ENCODE assay signal across 9 mouse cellular contexts in the genomic region with DNA sequence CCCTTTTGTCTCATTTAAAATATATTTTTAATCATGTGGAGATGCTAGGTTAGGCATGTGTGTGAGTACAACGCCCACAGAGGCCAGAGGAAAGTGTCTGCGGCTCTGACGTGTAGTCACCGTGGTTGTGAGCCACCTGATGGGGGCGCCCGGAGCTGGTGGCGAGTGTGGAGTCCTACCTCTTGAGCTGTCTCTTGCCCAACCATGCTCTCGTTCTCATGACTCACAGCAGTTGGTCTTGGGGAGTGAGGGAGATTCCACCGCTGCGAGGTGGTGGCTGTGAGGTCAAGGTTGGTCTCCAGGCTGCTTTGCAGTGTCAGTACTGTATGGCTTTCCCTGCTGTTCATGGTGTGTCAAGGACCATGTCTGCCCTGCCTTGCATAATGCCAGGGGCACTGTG. TPM values are rescaled to one million over a fixed set of nuclear protein-coding genes. Genes with fewer than 3 reads are reported as not detected.
DNase-seq lines count a peak whose midpoint lies in the region; ATAC-seq and TF ChIP-seq lines count a peak whose summit lies in the region.
"Had no signal": no experiment of that assay in that cellular context is flagged by ENCODE, and none has a peak within 500 bp of the region (broad histone marks: within the 10 kb centered on the region; RNA-seq: fewer than 3 reads in every experiment).

No protein-coding gene starts in this region.

- no peaks in the 10 kb centered on the region for H3K9me3 ChIP-seq in intestine, postnatal 0 days (ENCODE audit: control insufficient read depth)
- no peaks in the 10 kb centered on the region for H3K9me3 ChIP-seq in limb, embryonic 10.5 days (replicated peaks)
- no peaks in the 10 kb centered on the region for H3K9me3 ChIP-seq in forebrain, embryonic 16.5 days (ENCODE audit: control insufficient read depth, low read length)

- H3K4me1 ChIP-seq in intestine, postnatal 0 days (replicated peaks; ENCODE audit: control insufficient read depth, insufficient read depth, low read length) = peaks cover 2% of the 10 kb centered on the region; the same call in 1 of the 2 replicates
- peaks cover 10% of the 10 kb centered on the region for H3K4me1 ChIP-seq in limb, embryonic 10.5 days
- H3K4me1 ChIP-seq in forebrain, embryonic 16.5 days (replicated peaks; ENCODE audit: control insufficient read depth, insufficient read depth, low read length) = peaks cover 10% of the 10 kb centered on the region; the same call in 1 of the 2 replicates

- 57% methylated on average over 10 of the region's 10 CpGs for WGBS in intestine, postnatal 0 days
- WGBS in limb, embryonic 10.5 days = 87% methylated on average over 10 of the region's 10 CpGs
- WGBS in forebrain, embryonic 16.5 days = 80% methylated on average over 10 of the region's 10 CpGs

- H3K27ac ChIP-seq in intestine, postnatal 0 days (ENCODE audit: low read depth, low read length) = no peak overlapping the region
- no peak overlapping the region for H3K27ac ChIP-seq in limb, embryonic 10.5 days
- no peak overlapping the region for H3K27ac ChIP-seq in forebrain, embryonic 16.5 days (ENCODE audit: low read length)

- peak; percentile 90 for DNase-seq in heart, adult 11 months
- DNase-seq in heart, adult 9 months (ENCODE audit: low spot score in 2 of 2) = no peak
- DNase-seq in thymus, postnatal 4 days = peak; percentile 63
- no peak for DNase-seq in thymus, postnatal 10 days (ENCODE audit: low spot score in 2 of 2)
- DNase-seq in limb, embryonic 10.5 days (ENCODE audit: low spot score) = no peak
- DNase-seq: cerebellum, adult 11 months had no signal

- TF ChIP-seq CTCF in intestine, postnatal 0 days (IDR thresholded peaks at IDR 0.05; ENCODE audit: low read depth) = peak; percentile 50

- no peak overlapping the region for H3K4me3 ChIP-seq in intestine, postnatal 0 days (ENCODE audit: low read depth, low read length)
- H3K4me3 ChIP-seq in limb, embryonic 10.5 days = no peak overlapping the region
- H3K4me3 ChIP-seq in forebrain, embryonic 16.5 days (replicated peaks; ENCODE audit: low read length) = no peak overlapping the region

- peak; percentile 72 for ATAC-seq in intestine, postnatal 0 days
- ATAC-seq in forebrain, embryonic 16.5 days = no peak
- no peak for ATAC-seq in inflammation-experienced regulatory T-cells, adult 6 months

- H3K4me2 ChIP-seq in intestine, postnatal 0 days (replicated peaks; ENCODE audit: low read depth) = no peak overlapping the region; the same call in 1 of the 2 replicates
- H3K4me2 ChIP-seq in forebrain, embryonic 16.5 days (ENCODE audit: low read length) = no peak overlapping the region

- H3K27me3 ChIP-seq in intestine, postnatal 0 days (replicated peaks; ENCODE audit: control insufficient read depth, insufficient read depth, low read length) = no peaks in the 10 kb centered on the region
- H3K27me3 ChIP-seq in limb, embryonic 10.5 days (ENCODE audit: low read depth, poor library complexity, severe bottlenecking) = no peaks in the 10 kb centered on the region
- H3K27me3 ChIP-seq in forebrain, embryonic 16.5 days (replicated peaks; ENCODE audit: control insufficient read depth, insufficient read depth, low read length) = no peaks in the 10 kb centered on the region

- H3K9ac ChIP-seq in intestine, postnatal 0 days (ENCODE audit: low read depth, low read length) = no peak overlapping the region
- H3K9ac ChIP-seq in forebrain, embryonic 16.5 days (replicated peaks; ENCODE audit: low read depth, low read length) = no peak overlapping the region

- peaks cover 5% of the 10 kb centered on the region for H3K36me3 ChIP-seq in intestine, postnatal 0 days (ENCODE audit: control insufficient read depth, insufficient read depth)
- H3K36me3 ChIP-seq in limb, embryonic 10.5 days = peaks cover 35% of the 10 kb centered on the region
- H3K36me3 ChIP-seq in forebrain, embryonic 16.5 days (ENCODE audit: control insufficient read depth, insufficient read depth) = no peaks in the 10 kb centered on the region

RNA-seq across cellular contexts. Expression of a gene that starts 54.1 kb away (rescaled TPM):
- polyA plus RNA-seq in intestine, postnatal 0 days (2015; fragmentation: Nextera tagmentation; extraction: Ambion mirVana) = 47.1 and 48.1 TPM in 2 replicates
- polyA plus RNA-seq in limb, embryonic 10.5 days (2016; fragmentation: Nextera tagmentation; extraction: Ambion mirVana) = 79.5 and 89.4 TPM in 2 replicates
- polyA plus RNA-seq in forebrain, embryonic 16.5 days (2015; fragmentation: Nextera tagmentation; extraction: Ambion mirVana) = 76.8 and 80.7 TPM in 2 replicates
- polyA plus RNA-seq in inflammation-experienced regulatory T-cells, adult 6 months (2017; shearing (Covaris generic)) = 10 to 100 TPM in 2 of 3 experiments, 1 to 10 TPM in 1; 4.9 to 14.0 (median 11.7) TPM

Comparison
In these comparisons a context has a peak if more than half of its experiments do, and no peak if none do; other contexts are left out.
1. DNase-seq: peak in heart, adult 11 months (single experiment) and thymus, postnatal 4 days (single experiment); none in heart, adult 9 months (0 of 2), thymus, postnatal 10 days (0 of 2) and limb, embryonic 10.5 days (single experiment).